Mouse (Mus musculus) limb, embryonic 12.5 days (tissue): ENCODE measurements around the gene Cep72. TPM values are rescaled to one million over a fixed set of nuclear protein-coding genes. Genes with fewer than 3 reads are reported as not detected.
A peak's percentile ranks its signal among the peaks of the same experiment; 100 is the strongest.
"Not testable (repeated sequence)": the region's sequence is repeated elsewhere in the genome, so short reads cannot be mapped to it uniquely, and the experiment has no call there.

Experiments
- ATAC-seq: fragments of 200-750 bp; cut with Nextera tagmentation; 2 replicates; pipeline ENCODE4 v1.8.0; 2017; ENCODE audit warnings: low read depth, moderate TSS enrichment; ENCODE audit not compliant: insufficient number of reproducible peaks, insufficient read depth, low FRiP score, low TSS enrichment
- H3K27ac ChIP-seq: fragments of 300-500 bp; sonication (generic); 2 replicates; pipeline ENCODE4 v1.5.1; 2016; ENCODE audit warnings: mild to moderate bottlenecking, moderate library complexity
- H3K27me3 ChIP-seq: fragments of 300-500 bp; sonication (generic); 2 replicates; pipeline ENCODE4 v1.6.1; 2016; ENCODE audit warnings: mild to moderate bottlenecking, moderate library complexity
- H3K36me3 ChIP-seq: fragments of 300-500 bp; sonication (generic); 2 replicates; pipeline ENCODE4 v1.6.1; 2016; ENCODE audit warnings: mild to moderate bottlenecking, moderate library complexity
- H3K4me1 ChIP-seq: fragments of 300-500 bp; sonication (generic); replicated peaks from 2 replicates; pipeline ENCODE4 v1.6.1; 2016
- H3K4me2 ChIP-seq: fragments of 300-500 bp; sonication (generic); 2 replicates; pipeline ENCODE4 v1.6.1; 2016; ENCODE audit warnings: mild to moderate bottlenecking, moderate library complexity
- H3K4me3 ChIP-seq: fragments of 300-500 bp; sonication (generic); replicated peaks from 2 replicates; pipeline ENCODE4 v1.5.1; 2016; ENCODE audit warnings: mild to moderate bottlenecking
- H3K9ac ChIP-seq: fragments of 300-500 bp; sonication (generic); replicated peaks from 2 replicates; pipeline ENCODE4 v1.6.1; 2016; ENCODE audit warnings: mild to moderate bottlenecking, moderate library complexity
- H3K9me3 ChIP-seq: fragments of 300-500 bp; sonication (generic); 2 replicates; pipeline ENCODE4 v1.6.1; 2016; ENCODE audit warnings: mild to moderate bottlenecking, moderate library complexity
- WGBS: fragments of 180-500 bp; shearing (Covaris S2); methylation state at CpG from one replicate; pipeline ENCODE4 v1.1.7; 2016; 5-methylcytosine and 5-hydroxymethylcytosine counted together
- polyA plus RNA-seq: library from polyadenylated mRNA; unstranded; fragments of >200 nt; fragmentation: Nextera tagmentation; extraction: Ambion mirVana; gene quantifications from 2 replicates; pipeline ENCODE4 v1.2.1, GENCODE M21; 2016

The Cep72 gene
- polyA plus RNA-seq, 1 experiment from 2014 or later: 20.9 TPM

DNA sequence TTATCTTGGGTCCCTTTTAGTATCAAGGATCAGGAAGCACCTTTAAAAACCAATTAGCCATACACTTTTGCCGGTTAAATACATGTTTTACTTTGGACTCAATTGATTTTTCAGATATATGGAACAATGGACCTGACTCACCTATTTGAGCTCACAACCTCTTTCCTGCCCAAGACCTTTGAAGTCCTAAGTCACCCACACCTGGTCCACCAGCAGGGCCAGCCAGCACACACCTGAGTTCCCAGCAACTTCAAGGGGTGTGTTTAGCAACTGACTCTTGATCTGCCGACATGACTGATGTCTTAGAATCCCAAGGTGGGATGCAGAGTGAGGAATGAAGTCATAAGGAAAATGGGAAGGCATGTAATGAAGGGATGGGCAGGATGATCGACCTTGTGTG is 9.6 kb upstream of the Cep72 start:
- Histone ChIP-seq H3K36me3 (no peaks in the 10 kb centered on the region), H3K4me1 (no peaks in the 10 kb centered on the region), H3K4me2 (no peak overlapping the region), H3K9me3 (no peaks in the 10 kb centered on the region), H3K4me3 (no peak overlapping the region), H3K27ac (no peak overlapping the region), H3K27me3 (no peaks in the 10 kb centered on the region; the same call in 1 of the 2 replicates), H3K9ac (no peak overlapping the region)
- ATAC-seq: no peak
- WGBS: 78% methylated on average over 3 of the region's 3 CpGs

DNA sequence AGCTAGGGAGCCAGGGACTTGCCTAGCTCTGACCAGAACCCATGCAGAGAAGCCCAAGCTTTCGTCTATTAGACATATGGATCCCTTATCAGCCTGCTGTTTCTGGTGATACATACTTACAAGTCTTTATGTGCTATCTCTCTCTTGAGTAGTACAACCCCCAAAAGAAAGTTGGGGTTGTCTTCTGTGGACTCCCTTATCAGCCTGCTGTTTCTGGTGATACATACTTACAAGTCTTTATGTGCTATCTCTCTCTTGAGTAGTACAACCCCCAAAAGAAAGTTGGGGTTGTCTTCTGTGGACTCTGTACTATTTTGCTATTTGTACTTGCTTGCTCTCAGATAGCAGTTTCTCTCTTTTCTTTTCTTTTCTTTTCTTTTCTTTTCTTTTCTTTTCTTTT is 9.1 kb upstream of the Cep72 start:
- H3K9ac ChIP-seq, H3K36me3 ChIP-seq, H3K9me3 ChIP-seq, ATAC-seq, H3K27me3 ChIP-seq, H3K4me1 ChIP-seq, H3K27ac ChIP-seq, H3K4me2 ChIP-seq, H3K4me3 ChIP-seq: not testable (repeated sequence)
- 69% methylated on average over 1 of the region's 1 CpGs for WGBS

DNA sequence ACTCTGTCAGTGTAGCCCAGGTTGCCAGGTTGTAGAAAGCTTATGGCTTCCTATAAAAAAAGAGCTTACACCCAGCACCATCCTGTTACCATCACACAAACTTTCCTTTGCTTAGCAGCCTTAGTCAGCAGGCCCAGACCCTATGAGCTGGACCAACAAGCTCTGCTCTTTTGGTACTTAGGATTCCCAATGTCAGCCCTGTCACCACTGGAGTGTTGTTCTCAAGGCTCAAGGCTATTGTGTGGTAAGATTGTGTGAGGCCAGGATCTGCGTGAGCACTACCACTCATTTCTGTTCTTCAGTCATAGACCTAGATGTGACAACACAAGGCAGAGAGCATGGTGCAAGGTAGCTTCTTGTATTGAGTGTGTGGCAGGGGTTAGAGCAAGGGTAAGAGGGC is 4.5 kb upstream of the Cep72 start:
- ATAC-seq: no peak
- WGBS: 82% methylated on average over 1 of the region's 1 CpGs
- Histone ChIP-seq H3K4me3 (no peak overlapping the region), H3K27ac (no peak overlapping the region), H3K4me1 (no peaks in the 10 kb centered on the region), H3K9ac (no peak overlapping the region), H3K4me2 (no peak overlapping the region), H3K9me3 (no peaks in the 10 kb centered on the region), H3K36me3 (no peaks in the 10 kb centered on the region), H3K27me3 (no peaks in the 10 kb centered on the region)

DNA sequence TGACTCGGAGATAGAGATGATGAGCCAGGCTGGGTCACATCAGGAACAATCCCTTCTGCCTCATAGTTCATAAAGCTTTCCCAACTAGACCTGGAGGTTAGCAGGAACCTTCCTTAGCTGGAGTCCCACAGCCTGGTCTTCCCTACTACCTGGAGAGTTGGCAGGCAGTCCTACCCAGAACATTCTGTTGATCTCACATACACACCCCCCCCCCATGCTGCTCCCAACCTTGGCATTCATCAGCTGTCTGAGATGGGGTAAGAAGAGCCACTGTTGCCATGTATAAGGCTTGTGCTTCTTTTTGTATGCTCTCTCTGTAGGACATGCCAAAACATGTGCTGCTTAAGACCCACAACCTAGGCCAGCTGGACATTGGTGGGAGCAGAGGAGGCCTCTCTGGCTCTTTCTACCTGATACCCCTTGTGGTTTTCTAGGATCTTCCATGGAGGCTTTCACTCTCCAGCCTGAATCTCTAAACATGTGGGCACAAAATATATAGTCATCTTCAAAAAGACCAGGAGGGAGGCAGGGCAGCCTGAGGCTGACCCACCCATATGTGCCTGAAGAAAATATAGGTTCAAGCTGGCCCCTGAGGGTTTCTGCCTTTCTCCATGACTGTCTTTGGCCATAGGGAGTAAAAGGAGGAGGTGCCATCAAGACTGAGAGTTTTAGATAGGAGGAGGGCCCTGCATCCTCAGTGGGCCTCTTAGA is 1.4 kb upstream of the Cep72 start:
- Histone ChIP-seq H3K4me2 (no peak overlapping the region), H3K27ac (no peak overlapping the region), H3K36me3 (peaks cover 3% of the 10 kb centered on the region; the same call in 1 of the 2 replicates), H3K27me3 (no peaks in the 10 kb centered on the region), H3K9me3 (no peaks in the 10 kb centered on the region), H3K9ac (no peak overlapping the region), H3K4me3 (no peak overlapping the region), H3K4me1 (no peaks in the 10 kb centered on the region)
- 93% methylated on average over 1 of the region's 1 CpGs for WGBS
- ATAC-seq: no peak

DNA sequence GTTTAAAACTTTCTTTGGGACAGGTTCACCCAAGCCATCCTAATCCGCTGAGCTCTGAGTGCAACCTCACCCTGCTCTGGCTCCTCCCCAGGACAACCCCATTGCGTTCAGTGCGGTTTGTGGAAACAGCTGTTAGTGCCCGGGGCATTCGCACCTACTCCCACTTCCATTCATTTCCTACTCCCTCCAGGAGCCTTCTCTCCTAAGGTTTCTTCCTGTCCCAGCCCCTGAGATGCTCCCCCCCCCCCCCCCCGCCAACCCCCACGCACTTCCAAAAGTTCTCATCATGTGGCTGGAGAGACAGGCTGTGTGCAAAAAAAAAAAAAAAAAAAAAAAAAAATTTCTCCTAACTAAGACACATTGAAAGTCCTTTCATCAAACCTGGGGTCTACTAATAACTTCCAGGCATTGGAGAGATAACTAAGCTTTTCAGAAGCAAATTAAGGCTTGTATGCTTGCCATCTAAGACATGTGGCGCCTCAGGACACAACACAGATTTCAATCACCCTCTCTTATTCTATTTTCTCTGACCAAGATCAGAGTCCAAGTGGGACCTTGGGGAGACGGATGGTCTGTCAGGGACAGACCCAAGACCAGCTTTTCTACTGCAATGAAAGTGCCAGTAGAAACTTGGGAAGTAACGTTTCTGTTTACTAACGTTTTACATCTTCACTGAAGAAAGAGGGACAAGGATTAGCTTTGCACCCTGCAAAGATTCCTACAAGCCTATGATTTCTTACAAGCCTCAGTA is 454 bp upstream of the Cep72 start:
- Histone ChIP-seq H3K4me1 (no peaks in the 10 kb centered on the region), H3K27me3 (no peaks in the 10 kb centered on the region), H3K27ac (no peak overlapping the region), H3K9me3 (no peaks in the 10 kb centered on the region), H3K9ac (peak overlapping the region; percentile 75; the same call in 1 of the 2 replicates), H3K36me3 (peaks cover 10% of the 10 kb centered on the region; the same call in 1 of the 2 replicates), H3K4me3 (peak overlapping the region; percentile 73), H3K4me2 (peak overlapping the region; percentile 54)
- peak; percentile 97; the same call in 1 of the 2 replicates for ATAC-seq
- 20% methylated on average over 11 of the region's 11 CpGs for WGBS

DNA sequence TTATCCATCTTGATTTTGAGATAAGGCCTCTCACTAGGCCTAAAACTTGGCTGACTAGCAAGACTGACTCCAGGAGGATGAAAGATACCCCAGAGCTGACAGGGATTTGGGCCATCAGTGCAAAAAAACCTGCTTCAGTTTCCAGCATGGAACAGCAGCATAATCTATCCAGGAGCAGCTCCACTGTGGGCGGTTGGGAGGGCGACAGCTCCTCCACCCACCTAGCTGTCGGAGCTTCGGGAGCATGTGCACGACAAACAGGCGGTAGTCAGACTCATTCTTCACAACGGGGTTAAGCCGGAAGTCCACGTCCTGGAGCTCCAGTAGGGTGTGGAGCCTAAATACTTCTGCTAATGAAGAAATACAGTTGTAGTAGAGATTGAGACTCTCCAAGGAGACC is 4.0 kb downstream of the Cep72 start:
- ATAC-seq: no peak

DNA sequence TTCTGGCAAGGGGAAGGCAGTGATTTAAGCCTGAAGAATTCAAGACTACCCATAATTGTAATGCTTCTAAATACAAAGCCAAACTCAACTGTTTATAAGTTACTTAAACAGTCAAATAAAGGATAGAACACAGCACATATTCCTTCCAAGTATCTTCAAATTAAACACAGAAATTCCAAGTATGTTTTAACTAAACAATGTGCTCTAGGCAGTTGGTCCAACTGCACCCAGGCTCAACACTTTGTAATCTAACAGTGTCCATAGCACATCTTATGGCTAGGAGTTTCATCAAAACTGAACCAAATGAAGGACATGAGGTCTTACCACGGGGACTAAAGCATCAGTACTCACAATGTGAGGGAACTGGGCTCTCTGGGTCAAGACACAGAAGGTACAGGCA is 5.9 kb downstream of the Cep72 start:
- H3K27ac ChIP-seq: no peak overlapping the region
- no peak overlapping the region for H3K4me3 ChIP-seq
- 97% methylated on average over 1 of the region's 1 CpGs for WGBS
- H3K36me3 ChIP-seq: peaks cover 67% of the 10 kb centered on the region
- no peak for ATAC-seq
- no peak overlapping the region for H3K9ac ChIP-seq
- no peaks in the 10 kb centered on the region for H3K4me1 ChIP-seq
- no peaks in the 10 kb centered on the region for H3K9me3 ChIP-seq
- H3K4me2 ChIP-seq: no peak overlapping the region
- no peaks in the 10 kb centered on the region for H3K27me3 ChIP-seq

More for the DNA sequence above, 4.0 kb downstream of the Cep72 start:
- peaks cover 48% of the 10 kb centered on the region; the same call in 1 of the 2 replicates for H3K36me3 ChIP-seq
- no peaks in the 10 kb centered on the region for H3K9me3 ChIP-seq
- no peak overlapping the region for H3K4me3 ChIP-seq
- no peak overlapping the region for H3K4me2 ChIP-seq
- no peaks in the 10 kb centered on the region for H3K27me3 ChIP-seq
- no peak overlapping the region for H3K27ac ChIP-seq
- 95% methylated on average over 9 of the region's 9 CpGs for WGBS
- H3K9ac ChIP-seq: no peak overlapping the region
- H3K4me1 ChIP-seq: no peaks in the 10 kb centered on the region

DNA sequence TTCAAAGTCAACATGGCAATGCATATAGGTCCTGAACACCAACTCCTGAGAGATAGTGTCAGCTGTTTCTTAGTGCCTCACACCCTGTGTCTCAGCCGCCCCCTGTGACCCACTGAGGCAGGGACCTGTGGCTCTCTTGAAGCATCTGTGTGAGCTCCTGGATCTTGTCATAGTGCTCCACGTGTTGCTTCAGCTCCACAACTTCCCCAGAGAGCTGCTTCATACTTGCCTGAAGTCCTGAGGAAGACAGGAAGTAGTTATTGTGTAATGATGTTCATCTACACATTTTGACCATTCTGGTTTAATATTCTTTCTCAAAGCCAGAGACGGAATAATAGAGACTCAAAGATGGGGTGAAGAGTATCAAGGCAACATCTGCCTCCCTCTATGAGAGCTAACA is 22.2 kb downstream of the Cep72 start:
- Histone ChIP-seq H3K27me3 (no peaks in the 10 kb centered on the region), H3K9ac (no peak overlapping the region), H3K4me2 (no peak overlapping the region), H3K4me3 (no peak overlapping the region), H3K9me3 (no peaks in the 10 kb centered on the region), H3K27ac (no peak overlapping the region), H3K36me3 (peaks cover 82% of the 10 kb centered on the region), H3K4me1 (no peaks in the 10 kb centered on the region)
- WGBS: 91% methylated on average over 3 of the region's 3 CpGs
- no peak for ATAC-seq

DNA sequence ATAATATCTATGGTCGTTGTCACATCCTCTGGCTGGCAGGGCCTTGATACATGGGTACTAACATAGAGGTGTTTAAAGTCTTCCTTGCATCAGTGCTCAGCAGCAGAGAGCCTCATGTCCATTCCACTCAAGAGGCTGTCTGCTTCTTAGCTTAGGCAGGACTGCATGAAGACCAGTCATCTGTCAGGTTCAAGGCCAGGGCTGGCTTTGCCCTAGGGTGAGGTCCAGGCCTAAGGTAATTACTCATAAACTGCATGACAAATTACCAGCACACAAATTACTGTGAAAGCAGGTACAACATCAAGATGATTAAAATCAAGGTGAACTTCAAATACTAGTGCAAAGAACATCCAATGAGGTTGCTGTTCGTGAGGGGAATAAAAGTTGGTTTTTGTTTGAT is 26.3 kb downstream of the Cep72 start:
- no peaks in the 10 kb centered on the region for H3K4me1 ChIP-seq
- H3K27me3 ChIP-seq: no peaks in the 10 kb centered on the region

DNA sequence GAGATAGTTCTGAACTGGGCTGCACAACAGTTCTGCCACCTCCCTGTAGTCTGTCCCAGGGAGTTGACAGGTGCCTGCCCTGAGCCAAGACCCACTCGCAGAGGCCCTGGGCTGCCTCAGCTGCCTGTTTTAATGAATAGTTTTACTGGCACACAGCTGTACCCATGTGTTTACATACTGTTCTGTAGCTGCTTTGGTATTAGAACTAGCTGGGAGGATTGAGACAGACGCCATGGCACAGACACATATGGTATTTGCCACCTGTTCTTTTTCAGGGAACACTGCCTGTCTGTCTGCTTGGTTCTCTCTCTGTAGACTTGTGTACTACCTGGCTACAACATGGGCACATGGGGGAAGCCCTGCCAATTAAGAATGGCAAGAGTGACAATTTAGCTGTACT is 27.3 kb downstream of the Cep72 start:
- no peak overlapping the region for H3K4me2 ChIP-seq
- no peak overlapping the region for H3K4me3 ChIP-seq
- H3K27me3 ChIP-seq: no peaks in the 10 kb centered on the region
- no peaks in the 10 kb centered on the region for H3K9me3 ChIP-seq
- ATAC-seq: no peak
- no peaks in the 10 kb centered on the region for H3K4me1 ChIP-seq
- peaks cover 35% of the 10 kb centered on the region for H3K36me3 ChIP-seq
- H3K9ac ChIP-seq: no peak overlapping the region
- 86% methylated on average over 2 of the region's 2 CpGs for WGBS
- no peak overlapping the region for H3K27ac ChIP-seq

More for the DNA sequence above, 26.3 kb downstream of the Cep72 start:
- Histone ChIP-seq H3K36me3 (peaks cover 46% of the 10 kb centered on the region), H3K4me3 (no peak overlapping the region), H3K9ac (no peak overlapping the region), H3K4me2 (no peak overlapping the region), H3K9me3 (no peaks in the 10 kb centered on the region), H3K27ac (no peak overlapping the region)
- WGBS: 83% methylated on average over 2 of the region's 2 CpGs
- no peak for ATAC-seq

DNA sequence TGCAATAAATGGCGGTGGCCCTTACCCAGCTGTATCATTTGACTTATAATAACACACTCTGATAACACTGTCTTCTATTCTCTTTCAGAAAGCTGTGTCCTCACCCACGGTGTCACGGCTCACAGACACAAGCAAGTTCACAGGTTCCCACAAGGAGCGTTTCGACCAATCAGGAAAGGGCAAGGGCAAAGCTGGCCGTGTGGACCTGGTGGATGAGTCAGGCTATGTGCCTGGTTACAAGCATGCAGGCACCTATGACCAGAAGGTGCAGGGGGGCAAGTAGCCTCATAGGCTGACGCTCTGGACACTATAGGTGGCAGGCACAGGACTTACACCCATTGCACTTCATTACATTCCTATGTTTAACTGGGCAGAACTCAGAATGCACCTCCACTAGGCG is 31.0 kb downstream of the Cep72 start:
- H3K4me3 ChIP-seq: no peak overlapping the region
- no peak overlapping the region for H3K9ac ChIP-seq
- H3K27me3 ChIP-seq: no peaks in the 10 kb centered on the region
- no peaks in the 10 kb centered on the region for H3K4me1 ChIP-seq
- H3K36me3 ChIP-seq: peaks cover 4% of the 10 kb centered on the region; the same call in 1 of the 2 replicates
- H3K27ac ChIP-seq: no peak overlapping the region
- no peak overlapping the region for H3K4me2 ChIP-seq
- ATAC-seq: no peak
- no peaks in the 10 kb centered on the region for H3K9me3 ChIP-seq
- WGBS: 81% methylated on average over 8 of the region's 8 CpGs
